Mouse (Mus musculus) cortical plate, adult 2 months (tissue): ENCODE data around the gene Sec24c.

Source experiments
- CTCF ChIP-seq: fragments of 200-500 bp; IDR thresholded peaks from 2 replicates; pipeline ENCODE4 v1.5.1; 2011; ENCODE audit warnings: mild to moderate bottlenecking, control low read depth, low read length; ENCODE audit not compliant: insufficient read depth; ENCODE audit errors: extremely low read depth
- POLR2A ChIP-seq: fragments of 200-500 bp; IDR thresholded peaks from 2 replicates; pipeline ENCODE4 v1.6.1; 2011; ENCODE audit warnings: mild to moderate bottlenecking, low read length, control low read depth; ENCODE audit not compliant: insufficient read depth; ENCODE audit errors: extremely low read depth

- TF ChIP-seq CTCF = no peak
- TF ChIP-seq POLR2A = no peak
Observed at GRCm38 (mm10) chr14:20694185-20694883, 20.2 kb downstream of the Sec24c start.
